Mouse (Mus musculus) kidney, adult 11 months (tissue): ENCODE measurements around the gene Fgfr1op2.
"Not testable (repeated sequence)": the region's sequence is repeated elsewhere in the genome, so short reads cannot be mapped to it uniquely, and the experiment has no call there.

Source experiments
- DNase-seq: peaks from one replicate; pipeline ENCODE4 v3.0.0; 2022

Fgfr1op2 gene

DNA sequence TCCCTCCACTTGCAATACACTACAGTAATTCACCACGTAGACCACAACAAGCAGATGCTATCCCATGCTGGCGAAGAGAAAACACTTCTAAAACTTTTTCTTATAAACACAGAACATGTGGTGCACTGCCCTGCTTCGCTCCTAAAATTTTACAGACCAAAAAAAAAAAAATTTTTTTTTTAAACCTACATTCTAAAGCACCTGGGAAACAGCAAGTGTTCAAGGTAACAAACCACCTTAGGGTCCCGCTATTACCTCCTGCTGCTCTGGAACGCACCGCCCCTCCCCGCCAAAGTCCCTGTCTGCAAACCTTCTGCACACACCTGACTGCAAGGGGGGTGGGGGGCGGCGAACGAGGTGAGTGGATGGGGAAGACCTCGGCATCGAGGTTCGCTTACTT, at the start of gene Fgfr1op2:
TSS of gene Fgfr1op2 (plus strand) at position 301 of the 400 bp plus-strand sequence.
- DNase-seq = no peak

DNA sequence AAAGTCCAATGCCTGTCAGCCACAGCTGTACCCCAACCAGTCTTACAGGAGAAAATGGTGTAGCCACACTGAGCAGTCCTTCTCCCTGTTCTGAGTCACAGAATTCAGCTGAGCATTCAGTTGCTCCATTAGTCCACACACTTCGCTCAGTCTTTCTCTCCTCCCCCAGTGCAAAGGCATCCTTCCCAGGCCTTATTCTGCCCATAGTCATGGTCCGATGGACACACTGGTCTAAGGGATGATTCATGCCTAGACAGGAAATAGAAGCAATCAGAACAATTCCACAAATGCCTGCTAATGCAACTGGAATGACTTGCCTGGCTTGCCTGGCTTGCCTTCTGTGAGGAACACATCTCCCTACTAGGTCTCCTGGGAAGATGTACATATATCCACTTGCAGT, 49.5 kb upstream of the Fgfr1op2 start:
- DNase-seq = no peak

DNA sequence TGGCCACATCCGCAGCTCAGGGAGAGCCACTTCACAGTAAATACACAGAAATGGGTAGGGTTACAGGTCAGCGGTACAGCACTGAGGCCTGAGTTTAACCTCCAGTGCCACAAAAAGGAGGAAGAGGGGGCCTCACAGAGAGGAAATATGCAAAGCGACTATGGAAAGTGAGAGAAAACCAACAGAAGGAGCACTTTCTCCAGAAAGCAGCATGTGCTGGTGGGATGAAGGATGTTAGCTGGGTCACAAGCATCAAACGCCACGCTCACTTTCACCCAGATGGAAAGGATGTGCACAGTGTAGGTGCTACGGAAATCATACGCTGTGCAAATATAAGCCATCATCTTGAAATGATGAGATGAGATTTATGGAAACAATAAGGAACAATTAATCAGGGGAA, 46.6 kb upstream of the Fgfr1op2 start:
- DNase-seq = no peak

DNA sequence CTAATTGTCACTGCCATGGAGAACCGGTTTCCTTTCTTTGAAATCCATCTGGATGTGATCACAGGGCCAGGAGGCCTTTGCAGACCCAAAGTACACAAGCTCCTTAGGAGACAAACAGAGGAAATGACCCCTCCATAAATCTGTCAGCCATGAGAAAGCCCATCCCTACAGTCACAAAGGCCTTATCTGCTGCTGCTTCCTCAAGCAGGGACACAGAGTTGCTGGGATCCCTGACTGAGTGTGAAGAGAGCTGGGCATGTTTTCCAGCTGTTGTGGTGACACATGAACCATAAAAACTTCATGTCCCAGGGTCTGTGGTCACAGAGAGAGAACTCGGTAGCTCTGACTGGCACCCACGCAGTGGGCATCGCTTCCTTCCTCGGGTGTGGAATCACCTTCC, 46.2 kb upstream of the Fgfr1op2 start:
- DNase-seq = peak; percentile 56

DNA sequence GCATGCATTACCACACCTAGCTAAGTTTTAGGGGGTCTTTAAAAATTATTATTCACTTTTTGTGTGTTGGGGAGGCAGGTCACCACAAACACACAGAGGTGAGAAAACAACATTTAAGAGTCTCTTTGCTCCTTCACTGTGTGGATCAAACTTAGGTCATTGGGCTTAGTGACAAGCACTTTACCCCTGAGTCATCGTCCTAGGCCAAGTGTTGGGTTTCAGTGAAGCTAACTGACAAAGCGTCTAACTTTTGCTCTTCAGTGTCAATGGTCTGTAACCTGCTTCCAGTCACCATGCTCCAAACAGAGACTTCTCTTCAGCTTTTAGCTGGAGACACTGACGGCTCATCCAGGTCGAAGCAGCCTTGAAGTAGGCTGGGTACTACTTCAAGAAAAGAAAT, 43.9 kb upstream of the Fgfr1op2 start:
- DNase-seq = no peak

DNA sequence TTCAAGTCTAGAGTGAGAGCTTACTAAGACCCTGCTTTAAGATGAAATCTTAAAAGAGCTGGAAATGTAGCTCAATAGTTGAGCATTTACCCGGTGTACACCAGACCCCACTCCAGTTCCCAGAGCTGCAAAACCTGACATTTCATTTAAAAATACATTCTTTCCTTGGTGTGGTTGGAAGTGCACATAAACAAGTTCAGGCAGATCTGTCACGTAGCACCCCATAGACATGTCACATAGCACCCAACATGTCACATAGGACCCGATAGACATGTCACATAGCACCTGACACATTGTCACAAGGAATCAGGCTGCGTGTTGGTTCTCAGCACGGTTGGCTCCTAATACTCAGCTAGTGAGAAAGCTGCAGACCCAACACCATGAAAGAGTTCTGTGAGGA, 41.5 kb upstream of the Fgfr1op2 start:
- DNase-seq = no peak

DNA sequence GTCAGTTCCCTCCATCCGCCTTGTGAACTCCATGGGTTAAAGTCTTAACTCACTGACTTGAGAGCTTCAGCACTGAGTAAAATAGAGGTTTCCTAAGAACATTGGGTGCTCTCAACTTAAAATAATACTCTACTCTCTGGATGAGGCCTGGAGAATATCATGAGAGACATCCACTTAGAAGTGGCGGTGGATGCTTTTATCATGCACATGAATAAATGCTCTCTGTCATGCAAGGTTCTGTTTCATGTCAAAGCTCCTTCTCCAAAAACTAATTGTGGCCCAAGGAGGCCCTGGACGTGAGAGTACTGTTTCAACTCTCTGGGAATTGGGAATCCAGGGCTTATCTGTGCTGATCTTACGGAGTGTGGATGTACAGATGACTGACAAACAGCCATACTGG, 39.9 kb upstream of the Fgfr1op2 start:
- DNase-seq = no peak

DNA sequence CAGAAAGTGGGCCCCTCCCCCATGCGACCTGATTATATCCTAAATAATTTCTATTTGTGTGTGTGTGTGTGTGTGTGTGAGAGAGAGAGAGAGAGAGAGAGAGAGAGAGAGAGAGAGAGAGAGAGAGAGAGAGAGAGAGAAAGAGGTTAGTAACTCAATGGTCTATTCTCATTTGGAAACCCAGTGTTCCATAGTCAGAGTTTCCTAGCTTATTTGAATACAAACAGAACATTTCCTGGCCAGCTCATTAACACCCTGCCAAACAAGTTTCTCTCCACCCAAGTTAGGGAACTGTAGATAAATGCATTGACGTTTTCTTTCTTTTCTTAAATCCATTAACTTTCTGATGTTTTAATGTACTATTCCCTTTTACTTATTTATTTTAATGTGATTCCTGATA, 38.9 kb upstream of the Fgfr1op2 start:
- no peak for DNase-seq

DNA sequence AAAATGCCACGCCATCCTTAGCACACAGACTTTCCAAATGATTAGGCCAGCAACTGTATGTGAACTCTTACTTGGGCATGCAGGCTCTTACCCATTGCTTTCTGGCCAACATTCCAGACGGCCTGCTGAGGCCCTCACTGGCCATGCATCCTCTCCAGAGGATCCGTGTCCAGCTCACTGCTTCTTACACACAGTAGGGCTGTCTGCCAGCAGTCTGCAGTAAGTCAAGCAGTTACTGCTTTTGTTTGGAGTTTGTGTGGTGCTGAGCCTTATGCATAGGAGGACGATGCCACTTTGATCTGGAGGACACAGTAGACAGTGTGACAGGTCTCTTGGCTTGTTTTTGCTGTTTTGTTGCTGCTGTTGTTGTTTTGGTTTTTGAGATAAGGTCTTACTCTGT, 38.3 kb upstream of the Fgfr1op2 start:
- no peak for DNase-seq

DNA sequence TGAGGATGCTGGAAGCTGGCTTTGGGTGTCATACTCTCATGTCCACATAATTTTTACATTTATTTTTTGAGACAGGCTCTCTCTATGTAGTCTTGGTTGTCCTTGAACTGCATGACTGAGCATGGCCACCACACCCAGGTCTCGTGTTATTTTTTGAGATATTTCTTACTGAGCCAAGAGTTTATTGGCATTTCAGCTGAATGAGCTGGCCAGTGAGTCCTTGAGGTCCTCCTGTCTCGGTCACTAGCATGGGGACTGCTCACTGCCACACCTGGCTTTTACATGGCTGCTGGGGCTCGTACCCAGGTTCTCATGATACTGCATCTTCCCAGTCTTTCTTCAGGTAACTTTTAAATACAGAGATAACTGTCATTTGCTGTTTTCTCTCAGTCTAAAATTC, 36.6 kb upstream of the Fgfr1op2 start:
- no peak for DNase-seq

DNA sequence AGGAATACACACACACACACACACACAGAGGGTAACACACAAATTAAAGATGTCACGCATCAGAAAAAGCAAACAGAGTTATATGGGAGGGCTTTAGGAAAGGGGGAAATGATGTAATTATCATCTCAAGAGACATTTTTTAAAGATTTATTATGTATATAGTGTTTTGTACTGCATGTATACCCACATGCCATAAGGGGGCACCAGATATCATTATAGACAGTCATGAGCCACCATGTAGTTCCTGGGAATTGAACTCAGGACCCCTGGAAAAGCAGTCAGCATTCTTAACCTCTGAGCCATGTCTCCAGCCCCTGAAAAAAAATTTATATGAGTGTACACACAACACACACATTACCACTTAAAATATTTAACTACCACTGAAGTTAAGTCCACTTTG, 32.4 kb upstream of the Fgfr1op2 start:
- no peak for DNase-seq

DNA sequence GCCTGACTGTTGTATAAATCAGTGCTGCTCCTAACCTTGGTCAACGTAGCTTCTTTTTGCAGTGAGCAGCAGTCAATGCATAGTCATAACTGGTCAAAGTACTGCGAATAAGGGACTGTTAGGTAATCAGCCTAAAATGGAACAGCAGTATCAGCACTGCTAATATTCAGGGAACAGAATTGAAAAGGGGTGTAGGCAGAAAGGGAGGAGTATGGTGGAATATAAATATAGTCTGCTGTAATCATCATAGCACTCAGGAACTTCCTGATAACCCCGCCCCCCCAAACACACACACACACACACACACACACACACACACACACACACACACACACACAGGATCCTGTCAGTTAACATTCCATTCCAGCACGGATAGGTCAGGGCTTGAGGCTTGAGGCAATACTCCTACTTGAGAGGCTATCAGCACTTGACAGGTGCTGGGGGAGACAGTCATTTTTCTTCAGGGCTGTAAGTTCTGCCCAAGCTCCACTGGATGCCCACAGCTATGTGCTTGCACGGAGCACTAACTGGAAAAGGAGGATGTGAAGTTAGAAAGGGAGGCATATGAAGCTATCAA, 31.6 kb upstream of the Fgfr1op2 start:
- DNase-seq = no peak

DNA sequence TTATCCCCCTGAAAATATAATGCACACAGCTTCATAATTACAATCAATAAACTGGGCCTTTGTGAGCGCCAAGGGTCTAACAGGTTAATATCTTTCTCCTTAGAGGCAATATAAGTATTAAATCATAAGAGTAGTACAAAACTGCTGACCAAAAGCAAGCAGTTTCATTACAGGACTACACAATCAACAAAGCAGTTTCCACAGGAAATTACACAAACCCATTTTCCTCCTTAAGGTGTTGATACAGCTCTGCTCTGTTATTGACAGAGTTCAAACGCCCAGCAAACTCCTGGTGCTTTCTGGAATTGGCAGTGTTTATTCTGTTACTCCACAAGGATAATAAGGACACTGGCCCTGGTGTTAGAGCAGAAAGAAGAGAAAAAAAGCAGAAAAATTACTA, 26.6 kb upstream of the Fgfr1op2 start:
- DNase-seq = no peak

DNA sequence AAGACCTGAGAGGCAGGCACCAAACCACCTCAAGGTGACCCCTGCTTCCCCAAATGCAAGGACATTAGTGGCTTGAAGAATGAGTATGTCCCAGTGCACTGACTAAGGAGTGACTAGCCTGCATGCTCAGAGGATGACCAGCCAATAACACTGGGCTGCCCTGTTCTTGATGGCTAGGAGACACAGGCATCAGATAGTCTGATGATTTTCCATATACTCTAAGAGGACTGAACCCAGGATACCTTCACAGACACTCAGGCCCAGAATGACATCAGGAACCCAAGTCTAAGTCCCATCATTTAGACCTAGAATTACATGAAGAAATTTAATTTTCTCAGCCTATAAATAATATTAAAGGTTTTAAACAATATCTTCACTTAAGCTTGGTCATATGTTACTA, 25.7 kb upstream of the Fgfr1op2 start:
- no peak for DNase-seq

DNA sequence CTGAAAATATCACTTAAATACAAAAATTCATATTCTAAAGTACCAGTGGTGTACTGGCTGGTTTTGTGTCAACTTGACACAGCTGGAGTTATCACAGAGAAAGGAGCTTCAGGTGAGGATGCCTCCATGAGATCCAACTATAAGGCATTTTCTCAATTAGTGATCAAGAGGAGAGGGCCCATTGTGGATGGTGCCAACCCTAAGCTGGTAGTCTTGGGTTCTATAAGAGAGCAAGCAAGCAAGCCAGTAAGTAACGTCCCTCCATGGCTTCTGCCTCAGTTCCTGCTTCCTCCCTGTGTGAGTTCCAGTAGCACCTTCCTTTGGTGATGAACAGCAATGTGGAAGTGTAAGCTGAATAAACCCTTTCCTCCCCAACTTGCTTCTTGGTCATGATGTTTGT, 14.5 kb upstream of the Fgfr1op2 start:
- DNase-seq = not testable (repeated sequence)

DNA sequence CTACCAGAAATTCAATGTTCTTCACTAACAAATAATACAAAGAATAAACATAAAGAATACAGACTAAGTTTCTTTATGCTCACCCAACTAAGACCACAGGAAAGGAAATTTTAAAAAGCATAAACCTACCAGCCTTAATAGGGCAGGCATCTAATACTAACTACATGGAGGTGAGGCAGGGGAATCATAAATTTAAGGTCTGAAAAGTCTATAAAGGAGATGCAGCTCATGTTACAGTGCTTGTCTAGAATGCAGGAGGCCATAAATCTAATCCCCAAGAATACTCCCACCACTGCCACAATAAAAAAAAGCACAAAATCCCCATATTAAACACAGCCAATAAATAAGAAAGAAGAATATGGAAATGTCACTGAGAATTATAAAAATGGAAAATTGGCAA, 4.9 kb upstream of the Fgfr1op2 start:
- no peak for DNase-seq

DNA sequence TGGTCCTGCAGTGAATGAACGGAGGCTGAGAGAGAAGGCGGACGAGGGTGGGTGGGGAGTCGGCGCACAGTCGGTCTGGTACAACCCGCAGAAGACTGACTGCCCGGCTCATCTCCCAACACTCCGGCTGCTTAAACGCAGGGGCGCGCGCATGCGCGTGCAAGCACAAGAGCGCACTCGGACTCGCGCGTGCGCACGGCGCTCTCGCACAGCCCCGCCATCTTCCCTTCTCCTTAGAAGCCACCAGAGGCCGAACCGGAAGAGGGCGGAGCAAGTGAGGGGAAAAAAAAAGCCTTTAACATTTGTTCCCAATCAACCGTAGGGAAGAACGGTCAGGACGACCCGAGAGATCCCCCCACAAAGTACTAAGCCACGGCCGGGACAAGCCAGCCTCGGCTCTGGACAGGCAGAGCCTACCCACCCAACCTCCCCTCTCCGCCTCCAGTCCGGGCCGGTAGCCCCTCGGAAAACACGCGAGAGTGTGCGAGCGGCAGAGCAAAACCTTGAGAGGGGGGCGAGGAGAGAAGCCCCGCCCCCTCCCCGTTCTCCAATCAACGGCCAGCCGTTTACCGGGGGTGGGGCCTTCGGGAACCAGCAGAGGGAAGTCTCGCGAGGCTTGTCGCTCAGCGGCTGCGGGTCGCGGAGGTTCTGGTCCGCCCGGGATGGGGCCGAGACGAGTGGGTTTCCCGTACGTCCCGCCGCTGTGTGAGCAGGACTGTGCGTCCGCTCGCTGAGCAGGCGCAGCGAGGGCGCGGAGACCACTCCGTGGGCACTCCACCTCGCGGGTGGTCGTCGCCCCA, 507 bp downstream of the Fgfr1op2 start, which contains the start of gene Ints13:
TSS of gene Ints13 (minus strand) at position 526 of the 800 bp plus-strand sequence.
- peak; percentile 97 for DNase-seq

DNA sequence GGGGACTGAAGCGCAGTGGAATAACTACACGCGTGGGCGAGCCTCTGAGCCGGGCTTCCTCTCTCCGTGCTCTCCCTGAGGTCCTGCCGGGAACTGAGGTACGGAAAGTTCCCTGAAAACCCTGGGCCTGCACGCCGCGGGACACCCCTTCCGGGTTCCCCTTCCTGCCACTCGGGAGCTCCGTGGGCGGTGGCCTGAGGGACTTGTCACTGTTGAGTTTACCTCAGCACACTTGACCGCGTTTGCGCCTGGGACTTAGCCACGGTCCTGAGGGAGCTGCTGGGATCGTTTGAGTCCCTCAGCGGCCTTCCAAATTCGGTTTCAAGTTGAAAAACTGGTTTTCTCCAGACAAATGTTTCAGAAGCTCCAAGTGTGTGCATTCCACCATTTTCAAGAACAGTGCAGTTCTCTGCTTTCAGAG, 1.1 kb downstream of the Fgfr1op2 start:
- peak; percentile 82 for DNase-seq

DNA sequence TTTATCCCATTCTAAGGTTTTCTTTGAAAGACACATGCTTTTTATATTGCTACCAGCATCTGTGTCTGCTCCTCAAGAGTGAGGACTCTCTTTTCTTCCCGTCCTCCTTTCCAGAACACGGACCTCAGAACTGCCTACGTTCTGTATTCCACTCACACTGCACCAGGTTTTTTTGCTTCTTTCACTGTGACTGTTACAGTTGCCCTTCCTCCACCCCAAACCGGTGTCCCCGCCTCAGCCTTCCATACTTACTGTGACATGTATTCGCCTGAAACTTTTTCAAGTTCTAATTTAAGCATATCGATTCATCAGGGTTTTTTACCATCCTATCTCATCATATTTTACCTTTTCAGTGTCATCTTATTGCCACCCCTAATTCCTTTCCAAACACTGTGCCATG, 1.6 kb downstream of the Fgfr1op2 start:
- peak; percentile 9 for DNase-seq

DNA sequence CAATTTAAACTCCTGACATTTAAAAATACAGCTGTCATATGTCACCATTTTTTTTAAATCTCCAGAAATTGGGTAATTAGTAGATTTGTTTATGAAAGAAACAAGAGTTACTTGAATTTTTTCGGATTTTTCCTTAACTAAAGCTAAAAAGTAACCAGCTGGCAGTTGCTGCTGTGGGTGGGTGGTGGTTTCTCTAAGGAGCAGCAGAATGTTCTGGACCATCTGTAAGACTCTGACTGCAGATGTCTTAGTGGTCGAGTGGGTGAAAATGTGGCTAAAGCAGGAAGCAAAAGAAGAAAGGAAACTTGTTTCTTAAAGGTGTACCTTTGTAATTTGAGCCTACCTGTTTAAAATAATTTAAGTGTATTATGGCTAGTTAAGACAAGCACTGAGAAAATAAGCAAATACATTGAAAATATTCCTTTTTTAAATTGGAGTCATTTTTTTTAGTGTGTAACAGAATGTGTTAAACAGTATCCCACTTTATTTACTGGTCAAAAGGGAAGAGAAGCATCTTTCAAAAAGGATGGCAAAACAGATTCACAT, 3.5 kb downstream of the Fgfr1op2 start:
- no peak for DNase-seq

DNA sequence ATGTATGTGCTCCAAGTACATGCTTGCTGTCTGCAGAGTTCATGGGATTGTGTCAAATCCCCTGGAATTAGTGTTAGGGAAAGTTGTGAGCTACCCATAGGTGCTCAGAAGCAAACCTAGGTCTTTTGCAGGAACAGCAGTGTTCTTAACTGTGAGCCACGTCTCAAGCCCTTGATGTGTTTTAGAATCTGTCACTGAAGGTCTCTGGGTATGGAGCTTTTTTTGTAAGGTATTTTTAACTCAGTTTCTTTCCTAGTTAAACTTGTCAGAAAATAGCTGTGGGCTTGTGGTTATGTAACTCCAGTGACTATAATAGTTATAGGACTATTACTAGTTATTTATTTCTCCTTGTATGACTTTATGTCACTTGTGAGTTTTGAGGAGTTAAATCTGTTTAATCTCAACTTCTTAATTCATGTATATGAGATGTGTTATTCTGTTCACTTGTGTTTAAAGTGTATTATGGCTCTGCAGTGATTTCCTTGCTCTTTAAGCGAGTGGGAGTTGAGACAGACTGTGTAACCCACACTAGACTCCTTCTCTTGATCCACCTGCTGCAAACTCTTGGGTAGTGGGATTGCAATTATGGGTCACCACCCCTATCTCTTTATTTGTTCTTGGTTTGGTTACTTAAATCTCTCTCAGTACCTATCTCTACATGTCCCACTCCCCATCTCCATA, 6.5 kb downstream of the Fgfr1op2 start:
- no peak for DNase-seq

DNA sequence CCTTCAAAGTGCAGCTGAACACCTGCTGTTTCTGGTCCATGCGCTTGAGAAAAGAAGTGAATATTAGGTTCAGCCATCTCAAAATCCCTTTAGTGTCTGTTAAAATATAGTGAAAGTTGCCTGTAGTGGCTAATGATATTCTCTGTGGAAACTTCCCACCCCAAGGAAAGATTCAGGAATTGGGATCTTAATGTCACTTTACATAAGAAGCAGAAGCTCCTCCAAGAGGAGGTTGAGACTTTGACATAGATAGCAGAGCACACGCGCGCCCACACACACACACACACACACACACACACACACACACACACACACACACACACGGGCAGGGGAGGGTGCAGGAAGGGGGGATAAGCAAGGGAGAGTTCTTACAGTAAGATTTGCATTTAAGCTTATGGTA, 8.1 kb downstream of the Fgfr1op2 start:
- no peak for DNase-seq

DNA sequence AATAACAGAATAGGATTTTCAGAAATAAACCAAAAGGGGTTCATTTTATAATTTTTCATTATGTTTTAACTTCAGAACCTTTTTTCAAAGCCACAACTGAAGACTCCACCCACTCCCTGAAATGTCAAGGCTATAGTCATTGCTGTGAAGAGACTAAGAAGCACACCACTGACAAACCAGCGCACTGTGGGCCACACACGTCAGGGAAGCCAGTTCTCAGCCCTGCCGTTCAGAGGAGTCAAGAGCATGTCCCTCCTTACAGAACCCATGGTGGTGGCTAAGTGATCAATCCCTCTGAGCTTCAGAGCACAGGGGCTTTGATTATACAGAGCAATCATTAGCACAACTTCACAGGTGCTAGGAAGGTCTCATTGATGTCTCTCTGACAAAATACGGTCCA, 25.6 kb downstream of the Fgfr1op2 start:
- no peak for DNase-seq

DNA sequence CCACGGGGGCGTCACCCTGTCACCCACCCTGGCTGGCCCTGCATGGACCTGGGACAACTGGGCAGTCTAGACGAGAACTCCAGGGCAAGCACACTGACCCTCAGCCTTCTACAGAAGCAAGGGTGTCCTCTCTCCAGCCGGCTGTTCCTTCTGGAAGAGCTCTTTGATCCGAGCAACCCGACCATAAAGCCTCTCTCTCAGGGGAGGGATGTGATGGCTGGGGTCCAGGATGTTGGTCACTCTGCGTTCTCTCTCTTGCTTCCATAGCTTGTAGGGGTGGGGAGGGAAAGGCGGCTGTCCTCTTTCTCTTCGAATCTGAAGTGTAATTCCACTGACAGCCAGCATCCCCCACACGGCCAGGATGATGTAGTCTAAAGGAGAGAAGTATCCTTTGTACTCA, 26.6 kb downstream of the Fgfr1op2 start:
- no peak for DNase-seq
